Mouse (Mus musculus) C2C12 (cell line): Measurements from ENCODE around the gene Clp1.

Source experiments
- CTCF ChIP-seq: IDR thresholded peaks from one replicate; pipeline ENCODE4 v1.5.1; 2011; ENCODE audit not compliant: control insufficient read depth, insufficient read depth, insufficient read length
- MAX ChIP-seq: IDR thresholded peaks from one replicate; pipeline ENCODE4 v1.6.1; 2011; ENCODE audit warnings: mild to moderate bottlenecking, control low read depth
- MYOD1 ChIP-seq: IDR thresholded peaks from one replicate; pipeline ENCODE4 v1.6.1; 2011; ENCODE audit warnings: low read depth; ENCODE audit not compliant: control insufficient read depth, insufficient read length

GRCm38 (mm10) chr2:84731206-84731605 lies 4.1 kb upstream of the Clp1 start:
- TF ChIP-seq CTCF (no peak), MAX (no peak), MYOD1 (no peak)
